Mouse (Mus musculus) embryonic facial prominence, embryonic 11.5 days (tissue): Measurements from ENCODE around the gene Gm11146. TPM values are rescaled to one million over a fixed set of nuclear protein-coding genes. Genes with fewer than 3 reads are reported as not detected.

Experiments used
- ATAC-seq: fragments of 200-750 bp; cut with Nextera tagmentation; replicated peaks from 2 replicates; pipeline ENCODE4 v1.8.0; 2017; ENCODE audit warnings: low read depth; ENCODE audit not compliant: insufficient number of reproducible peaks, low FRiP score, low TSS enrichment
- DNase-seq: peaks from one replicate; pipeline ENCODE4 v3.0.0-alpha.2; 2015; ENCODE audit warnings: low spot score
- H3K27ac ChIP-seq: fragments of 300-500 bp; sonication (generic); replicated peaks from 2 replicates; pipeline ENCODE4 v1.5.1; 2014; ENCODE audit warnings: mild to moderate bottlenecking, low read depth, low read length, control low read depth
- H3K27me3 ChIP-seq: fragments of 300-500 bp; sonication (generic); 2 replicates; pipeline ENCODE4 v1.6.1; 2014; ENCODE audit warnings: mild to moderate bottlenecking, low read length, moderate library complexity, mixed read lengths; ENCODE audit not compliant: control insufficient read depth, insufficient read depth
- H3K36me3 ChIP-seq: fragments of 300-500 bp; sonication (generic); replicated peaks from 2 replicates; pipeline ENCODE4 v1.6.1; 2014; ENCODE audit warnings: low read depth, mild to moderate bottlenecking, low read length, moderate library complexity, mixed read lengths; ENCODE audit not compliant: control insufficient read depth, insufficient read depth
- H3K4me1 ChIP-seq: fragments of 300-500 bp; sonication (generic); 2 replicates; pipeline ENCODE4 v1.6.1; 2014; ENCODE audit warnings: low read length, mixed read lengths; ENCODE audit not compliant: control insufficient read depth, insufficient read depth
- H3K4me2 ChIP-seq: fragments of 300-500 bp; sonication (generic); 2 replicates; pipeline ENCODE4 v1.6.1; 2014; ENCODE audit warnings: low read depth, mild to moderate bottlenecking, control low read depth, low read length, moderate library complexity
- H3K4me3 ChIP-seq: fragments of 300-500 bp; sonication (generic); 2 replicates; pipeline ENCODE4 v1.5.1; 2014; ENCODE audit warnings: low read depth, low read length, control low read depth
- H3K9ac ChIP-seq: fragments of 300-500 bp; sonication (generic); replicated peaks from 2 replicates; pipeline ENCODE4 v1.6.1; 2014; ENCODE audit warnings: mild to moderate bottlenecking, control low read depth, low read length
- H3K9me3 ChIP-seq: fragments of 300-500 bp; sonication (generic); replicated peaks from 2 replicates; pipeline ENCODE4 v1.6.1; 2016; ENCODE audit warnings: mild to moderate bottlenecking, low read length, inconsistent platforms, mixed read lengths; ENCODE audit not compliant: control insufficient read depth
- WGBS: fragments of 180-500 bp; shearing (Covaris S2); extraction: QIAGEN DNeasy Blood & Tissue Kit; methylation state at CpG from one replicate; pipeline ENCODE4 v1.1.7; 2014; 5-methylcytosine and 5-hydroxymethylcytosine counted together
- polyA plus RNA-seq: library from polyadenylated mRNA; unstranded; fragments of >200 nt; fragmentation: Nextera tagmentation; extraction: Ambion mirVana; gene quantifications from 2 replicates; pipeline ENCODE4 v1.2.1, GENCODE M21; 2014

Gm11146 gene
- polyA plus RNA-seq, 1 experiment from 2014 or later = not detected

DNA sequence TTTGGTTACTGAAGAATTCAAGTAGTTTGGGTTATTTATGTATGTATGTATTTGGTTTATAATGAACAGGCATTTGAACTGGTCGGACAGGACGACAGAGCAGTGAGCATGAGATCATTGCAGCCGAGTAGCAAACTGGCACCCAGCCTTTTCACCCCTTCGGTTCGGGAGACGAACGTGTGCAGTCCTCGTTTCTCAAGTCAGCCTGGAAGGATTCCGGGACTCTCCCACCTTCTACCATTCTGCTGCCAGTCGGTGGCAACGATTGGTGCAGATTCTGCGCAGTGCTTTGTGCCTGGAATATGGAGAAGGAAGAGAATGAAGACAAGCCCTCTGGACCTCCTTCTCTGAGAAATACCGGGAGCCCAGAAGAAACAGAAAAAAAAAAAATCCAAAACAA is 7.3 kb downstream of the Gm11146 start:
- no peak overlapping the region for H3K9ac ChIP-seq
- H3K9me3 ChIP-seq = no peaks in the 10 kb centered on the region
- H3K4me1 ChIP-seq = no peaks in the 10 kb centered on the region; the same call in 1 of the 2 replicates
- 81% methylated on average over 13 of the region's 13 CpGs for WGBS
- H3K4me3 ChIP-seq = no peak overlapping the region
- ATAC-seq = no peak
- H3K27me3 ChIP-seq = no peaks in the 10 kb centered on the region
- H3K27ac ChIP-seq = no peak overlapping the region
- no peak for DNase-seq
- H3K4me2 ChIP-seq = no peak overlapping the region
- H3K36me3 ChIP-seq = no peaks in the 10 kb centered on the region

DNA sequence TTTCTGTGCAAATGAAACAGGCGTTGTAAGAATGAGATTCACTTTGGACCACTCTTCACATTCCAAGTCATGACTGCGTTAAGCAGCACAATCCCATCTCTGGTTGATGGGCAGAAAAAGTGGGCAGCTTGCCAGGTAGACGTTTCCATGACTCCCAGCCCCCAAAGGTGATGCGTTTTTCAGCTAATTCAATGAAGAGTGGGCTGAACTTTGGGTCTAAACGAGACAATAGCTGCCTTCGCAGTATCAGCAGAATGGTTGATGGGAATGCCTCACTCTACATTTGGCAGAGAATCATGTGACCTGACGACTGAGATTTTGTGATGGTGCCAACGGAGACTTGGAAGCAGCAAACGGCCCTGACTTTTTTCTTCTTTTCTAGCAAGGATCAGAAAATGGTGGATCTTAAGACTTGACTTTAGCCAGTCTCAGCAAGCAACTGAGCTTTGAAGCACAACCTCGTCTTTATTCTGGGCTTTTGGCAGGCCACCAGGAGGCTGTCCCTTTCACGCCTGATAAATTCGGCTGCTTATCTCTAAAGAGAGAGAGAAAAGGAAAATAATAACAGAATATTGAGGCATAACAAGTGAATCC is 8.0 kb downstream of the Gm11146 start:
- Histone ChIP-seq H3K27me3 (no peaks in the 10 kb centered on the region), H3K9ac (no peak overlapping the region), H3K9me3 (no peaks in the 10 kb centered on the region), H3K4me1 (no peaks in the 10 kb centered on the region; the same call in 1 of the 2 replicates), H3K36me3 (no peaks in the 10 kb centered on the region), H3K27ac (no peak overlapping the region), H3K4me2 (no peak overlapping the region), H3K4me3 (no peak overlapping the region)
- no peak for ATAC-seq
- DNase-seq = no peak
- WGBS = 68% methylated on average over 12 of the region's 12 CpGs

DNA sequence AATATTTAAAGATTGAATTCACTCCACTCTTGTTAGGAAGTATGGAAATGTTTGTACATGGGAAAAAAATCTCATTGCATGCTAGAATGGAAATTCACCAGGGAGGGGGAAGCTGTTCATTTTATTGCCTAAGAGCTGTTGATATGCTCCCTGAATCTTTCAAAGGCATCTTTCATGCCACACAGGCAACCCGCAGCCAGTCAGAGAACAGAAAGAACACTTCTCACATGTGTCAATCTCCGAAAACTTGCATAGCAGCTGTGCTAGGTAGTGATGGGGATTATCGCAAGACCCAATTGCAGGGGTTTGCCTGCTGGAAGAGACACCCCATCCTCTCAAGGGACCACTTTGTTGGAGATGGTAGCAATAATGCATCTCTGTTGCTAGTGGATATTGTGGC is 8.9 kb downstream of the Gm11146 start:
- H3K4me2 ChIP-seq = no peak overlapping the region
- DNase-seq = no peak
- H3K4me3 ChIP-seq = no peak overlapping the region
- no peak overlapping the region for H3K27ac ChIP-seq
- WGBS = 76% methylated on average over 3 of the region's 3 CpGs
- H3K27me3 ChIP-seq = no peaks in the 10 kb centered on the region
- H3K9me3 ChIP-seq = no peaks in the 10 kb centered on the region
- H3K36me3 ChIP-seq = no peaks in the 10 kb centered on the region
- no peak for ATAC-seq
- no peak overlapping the region for H3K9ac ChIP-seq
- H3K4me1 ChIP-seq = no peaks in the 10 kb centered on the region; the same call in 1 of the 2 replicates

DNA sequence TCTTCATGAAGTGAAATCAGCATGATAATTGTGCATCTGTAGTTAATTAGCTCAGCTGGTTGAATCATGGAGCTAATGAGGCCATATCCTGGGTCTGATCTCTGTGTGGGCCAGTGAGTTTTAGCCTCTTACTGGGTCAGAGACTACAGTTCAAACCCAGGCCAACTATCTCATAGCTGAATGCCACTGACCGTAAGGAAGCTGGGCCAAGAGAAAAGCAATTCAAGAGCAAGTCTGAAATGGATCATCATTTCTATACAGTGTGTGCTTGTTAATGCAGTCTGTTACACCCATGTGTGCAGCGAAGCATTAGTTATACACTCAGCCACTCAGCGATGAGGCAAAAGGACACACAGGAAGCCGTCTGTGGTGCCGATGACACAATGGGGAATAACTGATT is 28.9 kb downstream of the Gm11146 start:
- ATAC-seq = no peak
- 65% methylated on average over 5 of the region's 5 CpGs for WGBS

DNA sequence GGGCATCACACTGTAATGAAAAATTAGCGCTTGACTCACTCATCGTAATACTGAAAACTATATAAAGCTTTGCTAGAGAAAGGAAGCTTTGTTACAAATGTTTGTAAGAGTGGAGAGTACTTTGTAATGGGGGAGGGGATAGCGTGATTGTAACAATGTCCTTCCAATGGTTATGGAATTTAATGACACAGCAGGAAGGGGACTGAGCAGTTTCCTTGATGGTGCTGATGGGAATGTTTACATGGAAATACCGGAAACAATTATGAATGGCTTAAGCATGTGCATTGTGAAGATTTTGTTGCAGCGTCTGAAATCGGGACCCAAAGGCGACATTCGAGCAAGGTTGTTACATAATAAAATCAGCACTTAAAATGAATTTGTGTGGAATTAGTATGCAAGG is 32.4 kb downstream of the Gm11146 start:
- no peaks in the 10 kb centered on the region for H3K9me3 ChIP-seq
- H3K4me2 ChIP-seq = no peak overlapping the region
- 91% methylated on average over 8 of the region's 8 CpGs for WGBS
- no peaks in the 10 kb centered on the region for H3K4me1 ChIP-seq
- H3K27ac ChIP-seq = no peak overlapping the region
- no peak overlapping the region for H3K4me3 ChIP-seq
- H3K9ac ChIP-seq = no peak overlapping the region
- no peak for ATAC-seq
- H3K27me3 ChIP-seq = no peaks in the 10 kb centered on the region
- no peaks in the 10 kb centered on the region for H3K36me3 ChIP-seq
- no peak for DNase-seq

More for the DNA sequence above, 28.9 kb downstream of the Gm11146 start:
- H3K9ac ChIP-seq = no peak overlapping the region
- H3K4me3 ChIP-seq = no peak overlapping the region
- no peaks in the 10 kb centered on the region for H3K4me1 ChIP-seq
- DNase-seq = peak; percentile 47
- no peak overlapping the region for H3K4me2 ChIP-seq
- no peaks in the 10 kb centered on the region for H3K27me3 ChIP-seq
- no peaks in the 10 kb centered on the region for H3K9me3 ChIP-seq
- H3K36me3 ChIP-seq = no peaks in the 10 kb centered on the region
- H3K27ac ChIP-seq = no peak overlapping the region

DNA sequence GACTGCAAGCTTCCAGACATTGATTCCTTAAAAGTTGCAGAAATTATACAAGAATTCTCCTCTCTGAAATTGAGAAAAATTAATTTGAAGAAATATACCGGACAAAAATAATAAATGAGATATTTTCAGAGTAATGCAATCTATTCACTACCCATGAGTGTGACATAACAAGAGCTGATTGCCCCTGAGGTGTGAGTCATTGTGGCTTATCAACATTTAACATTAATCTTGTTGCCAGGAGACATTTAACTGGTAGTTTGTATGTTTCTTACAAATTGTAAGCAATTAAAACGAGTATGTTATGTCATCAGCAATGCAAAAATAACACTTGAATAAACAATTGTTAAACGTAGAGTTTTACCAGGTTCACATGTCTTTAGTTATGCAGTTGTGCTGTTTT is 33.5 kb downstream of the Gm11146 start:
- H3K4me2 ChIP-seq = no peak overlapping the region
- H3K36me3 ChIP-seq = no peaks in the 10 kb centered on the region
- no peak overlapping the region for H3K27ac ChIP-seq
- 74% methylated on average over 3 of the region's 3 CpGs for WGBS
- no peaks in the 10 kb centered on the region for H3K4me1 ChIP-seq
- no peaks in the 10 kb centered on the region for H3K9me3 ChIP-seq
- DNase-seq = no peak
- no peak overlapping the region for H3K4me3 ChIP-seq
- ATAC-seq = no peak
- H3K9ac ChIP-seq = no peak overlapping the region
- no peaks in the 10 kb centered on the region for H3K27me3 ChIP-seq

DNA sequence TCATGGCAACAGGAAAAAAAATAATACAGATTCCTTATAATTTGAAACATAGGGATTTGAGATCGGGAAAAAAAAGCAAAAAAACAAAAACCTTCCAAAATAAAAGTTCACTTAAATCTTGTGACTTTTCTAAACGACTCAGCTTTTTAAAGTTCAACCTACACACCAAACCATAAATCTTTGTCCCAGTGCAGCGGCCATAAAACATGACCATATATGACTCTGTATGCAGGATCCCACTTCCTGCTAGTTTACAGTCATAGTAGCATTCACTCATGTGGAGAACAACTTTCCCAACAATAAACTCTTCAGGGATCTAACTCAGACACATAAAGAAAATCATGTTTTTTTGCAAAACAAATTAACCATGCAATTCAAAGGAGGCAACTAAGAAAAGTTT is 39.0 kb downstream of the Gm11146 start:
- no peak overlapping the region for H3K27ac ChIP-seq
- WGBS = 91% methylated on average over 3 of the region's 3 CpGs
- DNase-seq (no peak), ATAC-seq (no peak)
- H3K4me1 ChIP-seq = no peaks in the 10 kb centered on the region
- no peak overlapping the region for H3K4me3 ChIP-seq
- no peaks in the 10 kb centered on the region for H3K36me3 ChIP-seq
- H3K4me2 ChIP-seq = no peak overlapping the region
- no peaks in the 10 kb centered on the region for H3K9me3 ChIP-seq
- no peak overlapping the region for H3K9ac ChIP-seq
- H3K27me3 ChIP-seq = no peaks in the 10 kb centered on the region

DNA sequence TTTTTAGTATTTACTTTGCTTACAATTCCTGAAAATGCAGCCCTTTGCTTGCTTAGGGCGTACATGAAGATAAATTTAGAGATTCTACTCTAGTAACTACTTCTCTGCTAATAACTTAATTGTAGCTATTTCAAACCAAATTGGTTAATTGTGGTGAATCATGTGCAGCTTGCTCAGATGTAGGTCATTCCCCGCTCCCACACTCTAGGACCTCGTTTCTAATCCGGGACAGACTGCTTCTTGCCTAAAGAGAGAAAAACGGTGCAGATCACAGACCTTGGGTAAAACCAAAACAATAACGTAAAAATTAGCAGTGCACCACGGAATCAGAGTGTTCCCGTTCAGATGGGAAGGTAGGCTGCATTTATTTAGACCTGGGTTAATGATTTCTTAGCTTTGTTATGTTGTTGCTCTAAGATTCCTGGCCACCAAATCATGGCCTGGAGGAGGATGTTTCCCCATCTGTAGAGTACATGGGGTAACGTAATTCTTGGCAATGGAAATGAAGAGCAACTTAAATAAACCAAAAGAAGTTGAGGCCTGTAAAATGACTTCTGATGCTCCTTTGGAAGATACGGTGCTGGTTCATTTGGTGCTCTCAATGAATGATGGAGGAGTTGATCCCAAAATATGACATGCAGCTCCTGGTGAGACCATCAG is 45.3 kb downstream of the Gm11146 start:
- Histone ChIP-seq H3K9ac (no peak overlapping the region), H3K4me3 (no peak overlapping the region), H3K36me3 (no peaks in the 10 kb centered on the region; the same call in 1 of the 2 replicates), H3K27me3 (no peaks in the 10 kb centered on the region), H3K27ac (no peak overlapping the region), H3K4me1 (no peaks in the 10 kb centered on the region), H3K4me2 (no peak overlapping the region), H3K9me3 (no peaks in the 10 kb centered on the region)
- ATAC-seq (no peak), DNase-seq (no peak)
- WGBS = 76% methylated on average over 10 of the region's 10 CpGs
